Mouse (Mus musculus) gastrocnemius, adult 2 months (tissue): ENCODE results near the gene Gm973. TPM values are rescaled to one million over a fixed set of nuclear protein-coding genes. Genes with fewer than 3 reads are reported as not detected.
"Not testable (repeated sequence)": the region's sequence is repeated elsewhere in the genome, so short reads cannot be mapped to it uniquely, and the experiment has no call there.

ENCODE experiments used
- DNase-seq: peaks from one replicate; pipeline ENCODE4 v3.0.0; 2022
- H3K27ac ChIP-seq: fragments of 200-600 bp; 2 replicates; pipeline ENCODE4 v1.8.1; 2022; ENCODE audit warnings: mild to moderate bottlenecking
- H3K4me3 ChIP-seq: fragments of 200-600 bp; 2 replicates; pipeline ENCODE4 v1.8.1; 2022; ENCODE audit warnings: mild to moderate bottlenecking, moderate library complexity
- CTCF ChIP-seq: fragments of 200-600 bp; IDR thresholded peaks from 2 replicates; pipeline ENCODE4 v1.8.1; 2022; ENCODE audit warnings: antibody characterized with exemption, mild to moderate bottlenecking, moderate library complexity
- intact Hi-C: fragments of 180-260 bp; cut with DNase I; formaldehyde crosslinking; loops from one replicate; pipeline ENCODE4 v1.15.1; 2025
- total RNA-seq, 2 experiments: library from RNA; stranded (reverse); gene quantifications; 2 replicates each; pipeline ENCODE4 v1.2.3; 2021

Gm973 gene
- total RNA-seq, 2 experiments from 2014 or later: 0.75 to 1.7 TPM

DNA sequence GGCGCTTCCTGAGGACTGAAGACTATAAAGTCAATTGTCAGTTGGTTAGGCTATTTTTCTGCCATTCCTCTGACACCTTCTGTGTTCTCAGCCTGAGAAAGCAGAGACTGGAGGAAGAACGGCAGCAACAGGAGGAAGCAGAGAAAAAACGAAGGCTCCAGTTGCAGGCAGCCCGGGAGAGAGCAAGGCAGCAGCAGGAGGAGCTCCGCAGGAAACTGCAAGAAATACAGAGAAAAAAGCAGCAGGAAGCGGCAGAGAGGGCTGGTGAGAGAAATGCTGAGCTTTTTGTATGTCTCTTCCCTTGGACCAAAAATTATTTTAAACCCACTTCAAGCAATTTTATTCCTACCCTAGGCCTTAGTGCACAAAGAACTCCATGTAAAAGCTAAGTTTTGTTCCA is 117.0 kb downstream of the Gm973 start:
- Histone ChIP-seq H3K4me3 (no peak overlapping the region), H3K27ac (no peak overlapping the region)
- no peak for DNase-seq
- TF ChIP-seq CTCF: no peak
- intact Hi-C loops: no loop called here

DNA sequence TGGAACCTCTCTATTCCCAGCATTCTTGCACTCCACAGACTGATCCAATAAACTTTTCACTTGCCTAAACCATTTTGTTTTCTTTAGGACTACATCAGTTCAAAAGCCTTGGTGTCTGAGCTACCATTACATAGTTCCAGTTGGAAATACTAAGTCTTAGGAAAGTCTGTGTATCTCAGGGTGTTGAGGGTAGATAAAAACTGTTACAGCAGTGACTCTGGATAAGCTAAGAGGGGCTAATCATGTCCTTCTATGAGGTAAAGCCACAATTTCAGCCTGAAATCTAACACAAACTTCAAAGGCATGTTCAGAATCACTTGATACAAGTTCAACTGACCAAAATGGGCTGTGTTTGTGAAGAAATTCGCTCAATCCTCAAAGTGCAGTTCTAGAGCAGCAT is 120.3 kb downstream of the Gm973 start:
- no peak for DNase-seq
- intact Hi-C loops: no loop called here
- no peak for TF ChIP-seq CTCF
- Histone ChIP-seq H3K27ac (no peak overlapping the region), H3K4me3 (no peak overlapping the region)

DNA sequence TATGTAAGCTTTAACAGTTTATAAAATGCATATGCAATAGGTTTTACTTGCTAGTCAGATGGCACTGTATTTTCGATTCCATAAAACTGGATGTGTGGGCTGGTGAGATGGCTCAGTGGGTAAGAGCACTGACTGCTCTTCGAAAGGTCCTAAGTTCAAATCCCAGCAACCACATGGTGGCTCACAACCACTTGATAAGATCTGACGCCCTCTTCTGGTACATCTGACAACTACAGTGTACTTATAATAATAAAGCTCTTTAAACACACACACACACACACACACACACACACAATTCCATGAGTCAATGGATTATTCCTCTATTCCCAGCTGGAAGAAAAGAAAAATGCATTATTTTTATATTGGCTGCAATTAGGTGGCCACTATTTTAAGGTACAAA is 122.3 kb downstream of the Gm973 start:
- no peak overlapping the region for H3K27ac ChIP-seq
- DNase-seq: no peak
- H3K4me3 ChIP-seq: no peak overlapping the region
- intact Hi-C loops: no loop called here
- TF ChIP-seq CTCF: no peak

DNA sequence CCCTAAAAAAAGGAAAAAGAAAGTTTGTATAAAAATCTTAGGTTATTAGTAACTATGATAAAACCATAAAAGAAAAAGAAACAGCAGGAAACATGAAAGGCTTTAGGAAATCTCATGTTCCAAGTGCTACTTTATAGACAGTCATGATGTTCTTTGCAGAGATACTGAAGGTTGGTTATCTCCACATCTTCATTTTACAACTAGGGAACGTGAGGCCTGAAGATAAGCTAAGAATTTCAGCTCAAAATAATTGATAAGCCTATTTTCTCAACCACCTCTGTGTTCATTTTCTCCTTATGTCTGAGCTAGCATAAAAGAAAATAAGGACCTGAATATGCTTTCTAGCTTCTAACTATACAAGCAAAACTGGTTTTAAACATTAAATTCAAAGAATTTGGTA is 126.4 kb downstream of the Gm973 start:
- H3K4me3 ChIP-seq: no peak overlapping the region
- H3K27ac ChIP-seq: no peak overlapping the region
- intact Hi-C loops: no loop called here
- no peak for DNase-seq
- no peak for TF ChIP-seq CTCF

DNA sequence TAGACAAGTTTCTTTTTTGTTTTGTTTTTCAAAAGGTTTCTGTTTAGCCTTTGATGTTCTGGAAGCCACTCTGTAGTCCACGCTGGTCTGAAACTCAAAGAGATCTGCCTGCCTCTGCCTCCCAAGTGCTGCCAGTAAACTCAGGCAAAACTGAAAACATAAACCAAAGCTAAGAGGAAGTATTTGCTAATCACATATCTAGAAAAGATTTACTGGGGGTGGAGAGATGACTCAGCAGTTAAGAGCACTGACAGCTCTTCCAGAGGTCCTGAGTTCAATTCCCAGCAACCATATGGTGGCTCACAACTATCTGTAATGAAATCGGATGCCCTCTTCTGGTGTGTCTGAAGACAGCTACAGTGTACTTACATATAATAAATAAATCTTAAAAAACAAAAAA is 130.4 kb downstream of the Gm973 start:
- intact Hi-C loops, H3K4me3 ChIP-seq, DNase-seq, H3K27ac ChIP-seq: not testable (repeated sequence)

DNA sequence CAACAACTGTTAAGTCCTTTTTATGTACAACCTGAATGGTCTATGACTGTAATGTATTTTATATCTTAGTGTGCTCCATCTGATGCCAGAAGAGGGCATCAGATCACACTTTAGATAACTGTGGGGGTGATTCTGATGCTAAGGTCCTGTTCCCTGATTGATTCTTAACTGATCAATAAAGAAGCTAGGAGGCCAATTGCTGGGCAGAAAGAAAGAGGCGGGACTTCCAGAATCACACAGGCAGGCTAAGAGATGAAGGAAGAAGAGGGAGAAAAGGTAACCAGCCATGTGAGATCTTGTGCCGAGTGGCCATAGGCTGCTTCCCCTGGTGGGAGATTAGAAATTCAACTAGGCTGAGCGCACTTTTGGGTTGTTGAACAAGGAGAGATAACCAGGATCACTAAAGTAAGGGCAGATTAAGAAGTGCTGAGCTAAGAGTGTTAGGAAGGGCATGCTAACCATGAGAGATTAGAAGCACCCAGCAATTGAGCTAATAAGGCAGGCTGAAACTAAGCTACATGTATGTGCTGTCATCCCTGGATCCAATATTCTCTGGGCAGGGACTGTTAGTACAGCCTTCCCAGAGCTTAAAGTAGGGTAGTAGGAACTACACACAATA is 135.2 kb downstream of the Gm973 start:
- TF ChIP-seq CTCF: no peak
- intact Hi-C loops: no loop called here
- no peak overlapping the region for H3K4me3 ChIP-seq
- DNase-seq: no peak
- H3K27ac ChIP-seq: no peak overlapping the region

DNA sequence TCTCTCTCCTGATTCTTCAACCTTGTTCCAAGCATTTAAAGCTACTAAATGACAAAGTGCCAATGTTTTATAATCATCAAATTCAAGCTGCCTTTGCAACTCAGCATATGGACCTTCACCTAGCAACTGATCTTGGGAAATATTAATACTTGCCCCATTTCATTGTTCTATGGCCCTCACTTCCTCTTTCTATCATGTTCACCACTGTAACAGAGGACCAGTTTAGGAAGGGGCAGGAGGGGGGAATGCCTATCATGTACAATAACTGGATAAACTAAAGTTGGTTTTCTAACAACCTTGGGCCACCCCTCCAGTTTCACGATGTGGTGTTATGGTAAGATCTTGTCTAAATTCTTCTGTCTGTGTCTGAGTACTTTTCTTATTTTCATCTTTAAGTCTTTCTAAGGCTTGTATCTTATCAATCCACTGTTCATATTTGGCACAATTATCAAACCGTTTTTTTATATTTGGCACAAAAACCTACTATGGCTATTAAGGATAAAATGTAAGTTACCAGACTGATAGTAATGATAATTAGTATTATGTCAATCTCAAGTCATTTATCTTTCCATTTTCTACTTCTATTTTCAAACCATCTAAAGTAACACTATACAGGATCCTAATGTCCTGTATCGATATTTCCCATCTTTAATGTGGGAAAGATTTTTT is 137.3 kb downstream of the Gm973 start:
- Histone ChIP-seq H3K4me3 (no peak overlapping the region), H3K27ac (no peak overlapping the region)
- no peak for TF ChIP-seq CTCF
- DNase-seq: no peak
- intact Hi-C loops: no loop called here

DNA sequence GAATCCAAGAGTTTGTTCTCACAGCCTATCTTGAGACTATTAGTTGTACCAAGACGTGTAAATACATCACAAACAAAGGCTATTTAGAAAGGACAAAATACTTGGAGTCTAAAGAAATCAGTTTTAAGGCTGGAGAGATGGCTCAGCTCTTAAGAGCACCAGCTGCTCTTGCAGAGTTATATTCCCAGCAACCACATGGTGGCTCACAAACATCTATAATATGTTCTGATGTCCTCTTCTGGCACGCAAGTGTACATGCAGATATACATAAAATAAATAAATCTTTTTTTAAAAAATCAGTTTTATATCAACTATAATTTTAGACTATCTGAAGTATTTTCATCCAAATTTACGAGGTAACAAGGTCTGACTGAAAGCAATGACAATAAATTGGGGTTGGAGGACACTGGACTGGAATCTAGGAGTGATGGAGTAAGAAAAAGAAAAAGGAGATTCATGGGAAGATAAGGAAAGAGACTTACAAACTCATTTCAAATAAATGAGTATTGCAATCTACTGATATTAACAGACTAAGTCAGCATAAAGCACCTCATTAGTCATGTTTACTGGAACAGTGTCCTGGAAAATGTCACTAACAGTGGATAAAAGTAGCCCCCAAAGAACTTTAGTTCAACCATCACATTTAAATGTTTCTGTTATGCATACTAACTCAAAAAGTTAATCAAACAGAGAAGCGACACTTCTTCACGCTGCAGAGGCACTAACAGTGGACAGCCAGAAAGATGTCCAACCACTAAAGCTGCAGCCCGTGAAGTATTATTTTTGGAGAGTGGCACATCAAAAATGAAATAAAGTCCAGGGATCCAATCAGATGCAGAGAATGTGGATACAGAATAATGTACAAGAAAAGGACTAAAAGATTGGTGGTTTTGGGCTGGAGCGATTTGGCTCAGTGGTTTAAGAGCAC is 140.4 kb downstream of the Gm973 start:
- H3K4me3 ChIP-seq: no peak overlapping the region
- no peak for TF ChIP-seq CTCF
- DNase-seq: no peak
- intact Hi-C loops: no loop called here
- no peak overlapping the region for H3K27ac ChIP-seq

DNA sequence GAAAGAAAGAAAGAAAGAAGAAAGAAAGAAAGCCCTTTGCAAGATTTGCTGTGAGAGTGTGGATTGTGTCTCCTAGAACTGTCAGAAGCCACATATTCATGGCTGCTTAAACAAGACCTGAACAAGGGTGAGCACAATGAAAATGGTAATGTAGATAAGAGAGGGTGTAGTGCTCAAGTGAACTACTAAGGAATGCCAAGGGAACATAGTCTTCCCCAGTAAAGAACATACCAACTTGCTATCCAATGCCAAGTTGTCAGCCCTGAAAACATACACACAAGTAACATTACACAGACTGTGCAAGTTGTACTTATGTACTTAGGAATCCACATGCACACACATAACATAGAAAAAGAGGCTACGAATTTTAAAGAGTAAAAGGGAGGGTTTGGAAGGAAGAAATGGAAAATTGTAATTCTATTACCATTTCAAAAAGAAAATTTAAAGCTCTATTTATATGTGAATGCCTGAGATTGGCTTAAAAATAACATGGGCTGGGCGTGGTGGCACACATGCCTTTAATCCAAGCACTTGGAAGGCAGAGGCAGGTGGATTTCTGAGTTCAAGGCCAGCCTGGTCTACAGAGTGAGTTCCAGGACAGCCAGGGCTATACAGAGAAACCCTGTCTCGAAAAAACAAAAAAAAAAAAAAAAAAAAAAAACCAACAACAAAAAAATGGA is 147.5 kb downstream of the Gm973 start:
- Histone ChIP-seq H3K27ac (no peak overlapping the region), H3K4me3 (no peak overlapping the region)
- no peak for TF ChIP-seq CTCF
- intact Hi-C loops: no loop called here
- DNase-seq: no peak

DNA sequence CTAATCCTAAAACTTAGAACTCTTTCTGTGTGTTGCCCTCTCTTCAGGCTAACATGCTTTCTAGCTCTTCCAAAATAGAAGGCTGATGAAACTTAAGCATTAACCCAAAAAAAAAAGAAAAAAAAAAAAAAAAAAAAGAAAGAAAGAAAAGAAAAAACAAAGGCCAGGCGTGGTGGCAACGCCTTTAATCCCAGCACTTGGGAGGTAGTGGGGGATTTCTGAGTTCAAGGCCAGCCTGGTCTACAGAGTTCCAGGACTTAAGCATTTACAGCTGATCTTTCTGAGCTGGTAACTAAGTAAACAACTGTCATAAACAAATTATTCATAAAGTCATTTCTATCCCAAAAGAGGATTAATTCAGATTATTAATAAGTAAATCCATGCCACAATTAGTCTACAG is 152.8 kb downstream of the Gm973 start:
- no peak for TF ChIP-seq CTCF
- DNase-seq: no peak
- Histone ChIP-seq H3K27ac (no peak overlapping the region), H3K4me3 (peak overlapping the region; percentile 88)
- intact Hi-C loops: no loop called here

DNA sequence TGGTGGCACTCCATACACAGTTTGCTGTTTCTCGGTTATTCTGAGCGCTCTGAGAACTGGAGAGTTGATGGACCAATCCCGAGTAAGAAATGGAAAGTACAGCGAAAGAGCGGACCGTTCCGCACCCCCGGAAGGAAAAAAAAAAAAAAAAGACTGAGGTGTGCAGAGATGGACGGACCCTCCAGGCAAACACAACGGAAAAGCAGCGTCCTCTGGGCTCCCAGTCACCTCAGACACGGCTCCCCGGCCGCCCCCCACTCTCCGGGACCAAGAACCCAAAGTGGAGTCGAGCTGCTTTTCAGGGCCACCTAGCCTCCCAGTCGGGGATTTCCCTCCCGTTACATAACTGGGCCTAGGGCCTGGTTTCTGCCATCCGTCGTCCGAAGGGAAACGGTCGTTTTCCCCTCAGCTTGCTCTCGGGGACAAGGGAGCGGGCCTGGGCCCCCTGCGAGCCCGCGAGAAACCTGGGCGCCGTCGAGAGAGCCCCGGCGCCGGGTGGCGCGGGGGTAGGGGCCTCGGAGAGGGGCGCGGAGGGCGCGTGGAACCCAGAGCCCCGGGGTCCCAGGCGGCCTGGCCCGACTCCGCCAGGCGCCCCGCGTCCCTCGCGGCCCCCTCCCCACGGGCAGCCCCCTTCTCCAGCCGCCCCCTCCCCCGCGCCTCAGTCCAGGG is 154.0 kb downstream of the Gm973 start:
- H3K4me3 ChIP-seq: peak overlapping the region; percentile 88
- intact Hi-C loops: no loop called here
- TF ChIP-seq CTCF: no peak
- DNase-seq: peak; percentile 39
- peak overlapping the region; percentile 97 for H3K27ac ChIP-seq

DNA sequence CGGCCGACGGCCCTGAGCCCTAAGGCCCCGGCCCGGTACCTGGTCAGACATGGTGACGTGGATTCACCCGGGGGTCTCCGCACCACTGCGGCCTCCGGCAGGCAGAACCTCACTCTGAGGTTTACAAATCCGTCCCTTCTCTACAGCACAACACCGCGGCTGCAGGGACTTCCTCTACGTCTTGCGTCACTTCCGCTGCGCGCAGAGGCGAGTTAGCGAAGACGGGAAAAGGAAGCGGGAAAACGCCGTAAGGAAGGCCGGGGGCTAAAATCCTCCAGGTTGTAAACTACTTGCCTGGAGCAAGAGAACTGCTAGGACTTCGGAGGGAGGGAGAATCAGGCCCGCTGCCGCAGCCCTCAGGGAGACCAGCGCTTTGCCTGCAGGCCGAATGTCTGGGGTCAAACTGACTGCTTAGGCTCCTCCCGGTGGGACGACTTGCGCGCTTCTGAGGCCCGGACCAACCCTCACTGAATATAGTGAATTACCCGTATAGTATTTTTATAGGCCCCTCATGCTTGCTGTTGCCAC is 154.6 kb downstream of the Gm973 start, which contains the start of gene Sumo1:
Sumo1 (minus strand) TSS at position 194 of the 528 bp plus-strand sequence.
- peak within 1 kb of the TSS; percentile 97 for H3K27ac ChIP-seq
- TF ChIP-seq CTCF: no peak
- DNase-seq: peak; percentile 92
- intact Hi-C loops: no loop called here
- H3K4me3 ChIP-seq: peak within 1 kb of the TSS; percentile 88
